Mouse (Mus musculus) E14TG2a.4 (cell line): ENCODE data around the gene Clec4g.
"Not testable (repeated sequence)": the region's sequence is repeated elsewhere in the genome, so short reads cannot be mapped to it uniquely, and the experiment has no call there.

Experiments used
- H3K27me3 ChIP-seq: 2 replicates; pipeline ENCODE4 v1.6.1; 2014; ENCODE audit warnings: low read length, control low read depth; ENCODE audit not compliant: insufficient read depth
- H3K36me3 ChIP-seq: 2 replicates; pipeline ENCODE4 v1.6.1; 2014; ENCODE audit warnings: low read length, control low read depth; ENCODE audit not compliant: insufficient read depth
- H3K4me1 ChIP-seq: replicated peaks from 2 replicates; pipeline ENCODE4 v1.6.1; 2014; ENCODE audit warnings: low read depth, low read length, control low read depth
- H3K4me3 ChIP-seq: replicated peaks from 2 replicates; pipeline ENCODE4 v1.5.1; 2014; ENCODE audit warnings: mild to moderate bottlenecking, low read length
- H3K9me3 ChIP-seq: 2 replicates; pipeline ENCODE4 v1.6.1; 2014; ENCODE audit warnings: low read length, control low read depth
- CTCF ChIP-seq: conservative IDR thresholded peaks from 2 replicates; pipeline ENCODE4 v1.5.1; 2014; ENCODE audit warnings: low read length
- NANOG ChIP-seq: IDR thresholded peaks from 2 replicates; pipeline ENCODE4 v1.6.1; 2014; ENCODE audit warnings: borderline replicate concordance, low read length, mixed read lengths
- POU5F1 ChIP-seq: IDR thresholded peaks from 2 replicates; pipeline ENCODE4 v1.6.1; 2014; ENCODE audit warnings: low read length, borderline replicate concordance

The Clec4g gene

GRCm38 (mm10) chr8:3720551-3720950, at the start of gene Clec4g:
Gene Clec4g (minus strand): TSS chr8:3720651.
- no peaks in the 10 kb centered on the region; the same call in 1 of the 2 replicates for H3K27me3 ChIP-seq
- no peaks in the 10 kb centered on the region for H3K9me3 ChIP-seq
- TF ChIP-seq CTCF = no peak
- no peaks in the 10 kb centered on the region for H3K36me3 ChIP-seq
- H3K4me3 ChIP-seq = no peak within 1 kb of the TSS
- H3K4me1 ChIP-seq = no peaks in the 10 kb centered on the region; the same call in 1 of the 2 replicates

- not testable (repeated sequence) for H3K4me3 ChIP-seq, H3K27me3 ChIP-seq, H3K4me1 ChIP-seq, H3K36me3 ChIP-seq
- peaks cover 40% of the 10 kb centered on the region for H3K9me3 ChIP-seq
These were observed 48.2 kb upstream of the Clec4g start for GRCm38 (mm10) chr8:3768641-3769040.

GRCm38 (mm10) chr8:3754261-3754850, 33.9 kb upstream of the Clec4g start:
- Histone ChIP-seq H3K9me3 (peaks cover 21% of the 10 kb centered on the region), H3K36me3 (no peaks in the 10 kb centered on the region), H3K4me3 (no peak overlapping the region), H3K27me3 (no peaks in the 10 kb centered on the region), H3K4me1 (no peaks in the 10 kb centered on the region)
- TF ChIP-seq NANOG (no peak), CTCF (no peak), POU5F1 (no peak)

- TF ChIP-seq CTCF (no peak), NANOG (no peak), POU5F1 (no peak)
- no peaks in the 10 kb centered on the region for H3K4me1 ChIP-seq
These were observed 28.3 kb upstream of the Clec4g start, which contains the start of gene Cd209a for GRCm38 (mm10) chr8:3748761-3749160. Gene Cd209a (minus strand): TSS chr8:3748984.

GRCm38 (mm10) chr8:3736947-3737346, 16.5 kb upstream of the Clec4g start:
- TF ChIP-seq CTCF (no peak), POU5F1 (no peak), NANOG (no peak)
- H3K9me3 ChIP-seq = peaks cover 34% of the 10 kb centered on the region
- H3K4me1 ChIP-seq = no peaks in the 10 kb centered on the region
- H3K4me3 ChIP-seq = no peak overlapping the region
- H3K36me3 ChIP-seq = no peaks in the 10 kb centered on the region
- no peaks in the 10 kb centered on the region for H3K27me3 ChIP-seq

More at GRCm38 (mm10) chr8:3748761-3749160, 28.3 kb upstream of the Clec4g start, which contains the start of gene Cd209a:
- Histone ChIP-seq H3K9me3 (peaks cover 27% of the 10 kb centered on the region), H3K36me3 (no peaks in the 10 kb centered on the region), H3K27me3 (no peaks in the 10 kb centered on the region), H3K4me3 (no peak within 1 kb of the TSS)

GRCm38 (mm10) chr8:3735599-3735998, 15.1 kb upstream of the Clec4g start:
- Histone ChIP-seq H3K9me3 (peaks cover 21% of the 10 kb centered on the region), H3K36me3 (no peaks in the 10 kb centered on the region), H3K27me3 (no peaks in the 10 kb centered on the region), H3K4me1 (no peaks in the 10 kb centered on the region), H3K4me3 (no peak overlapping the region)
- TF ChIP-seq CTCF (no peak), POU5F1 (no peak)

GRCm38 (mm10) chr8:3734084-3734483, 13.6 kb upstream of the Clec4g start:
- Histone ChIP-seq H3K27me3 (no peaks in the 10 kb centered on the region), H3K4me3 (no peak overlapping the region), H3K36me3 (no peaks in the 10 kb centered on the region), H3K9me3 (peaks cover 6% of the 10 kb centered on the region), H3K4me1 (no peaks in the 10 kb centered on the region)
- no peak for TF ChIP-seq CTCF
- TF ChIP-seq NANOG = no peak
- no peak for TF ChIP-seq POU5F1

- Histone ChIP-seq H3K36me3 (no peaks in the 10 kb centered on the region), H3K9me3 (no peaks in the 10 kb centered on the region), H3K4me1 (no peaks in the 10 kb centered on the region; the same call in 1 of the 2 replicates), H3K27me3 (no peaks in the 10 kb centered on the region; the same call in 1 of the 2 replicates), H3K4me3 (no peak overlapping the region)
- TF ChIP-seq CTCF = no peak
- TF ChIP-seq POU5F1 = no peak
- no peak for TF ChIP-seq NANOG
These were observed 590 bp upstream of the Clec4g start for GRCm38 (mm10) chr8:3721041-3721440.

GRCm38 (mm10) chr8:3718559-3718958, 1.9 kb downstream of the Clec4g start:
- Histone ChIP-seq H3K4me1 (no peaks in the 10 kb centered on the region; the same call in 1 of the 2 replicates), H3K27me3 (no peaks in the 10 kb centered on the region; the same call in 1 of the 2 replicates), H3K4me3 (no peak overlapping the region), H3K9me3 (no peaks in the 10 kb centered on the region), H3K36me3 (no peaks in the 10 kb centered on the region)
- no peak for TF ChIP-seq POU5F1
- no peak for TF ChIP-seq NANOG
- TF ChIP-seq CTCF = peak; percentile 99
